Mouse (Mus musculus) urinary bladder, adult 18-20 months (tissue): ENCODE measurements around the gene Nkpd1.
"Not testable (repeated sequence)": the region's sequence is repeated elsewhere in the genome, so short reads cannot be mapped to it uniquely, and the experiment has no call there.

Source experiments
- DNase-seq, 2 experiments: peaks; one replicate each; pipeline ENCODE4 v3.0.0; 2022; ENCODE audit warnings: low spot score in 2 of 2, mixed read lengths in 2 of 2

Gene Nkpd1

DNA sequence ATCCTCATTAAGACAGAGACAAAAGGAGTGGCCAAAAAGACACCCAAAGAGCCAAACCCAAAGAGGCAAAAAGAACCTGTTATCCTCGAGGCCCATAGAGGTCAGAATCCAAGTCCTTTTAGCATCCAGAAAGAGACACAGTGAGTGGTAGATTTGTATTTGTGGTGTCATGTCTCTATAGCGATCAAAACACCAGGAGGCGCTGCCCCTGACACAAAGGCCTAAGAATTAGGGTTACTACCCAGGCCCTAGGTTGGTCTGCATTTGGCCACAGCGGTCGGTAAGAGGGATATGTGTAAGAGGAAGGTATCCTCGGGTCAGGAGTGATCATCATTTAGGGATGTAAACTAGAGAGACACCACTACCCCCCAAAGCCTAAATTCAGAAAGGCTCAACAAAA lies 11.3 kb upstream of the Nkpd1 start:
- no peak for DNase-seq

DNA sequence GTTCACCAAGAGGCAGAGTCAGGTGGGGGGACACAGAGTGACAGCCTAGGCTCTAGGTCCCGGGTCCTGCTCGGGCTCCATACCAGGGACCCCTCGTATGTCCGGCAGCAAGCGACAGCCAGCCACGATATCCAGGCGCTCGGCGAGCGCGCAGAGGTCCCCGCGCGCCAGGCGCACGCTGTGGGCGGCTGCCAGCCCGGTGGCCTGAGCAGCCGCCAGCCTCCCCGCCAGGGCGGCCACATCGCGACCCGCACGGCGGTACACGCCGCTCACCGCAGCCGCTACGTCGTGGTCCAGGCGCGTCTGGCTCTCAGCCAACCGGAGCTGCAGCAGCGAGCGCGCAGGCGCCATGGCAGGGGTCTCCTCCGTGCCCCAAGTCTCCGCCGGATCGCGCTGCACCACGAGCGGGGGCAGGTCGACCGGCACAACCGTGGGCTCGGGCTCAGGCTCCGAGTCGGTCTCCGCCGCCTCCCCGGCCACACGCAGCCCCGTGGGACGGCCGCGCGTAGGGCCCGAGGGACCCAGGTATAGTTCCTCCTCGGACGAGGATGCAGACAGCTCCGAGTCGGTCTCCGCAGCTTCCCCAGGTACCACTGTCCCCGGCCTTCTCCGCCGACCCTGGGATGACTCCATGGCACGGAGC lies 10.5 kb upstream of the Nkpd1 start:
- DNase-seq, result peak in 1 of 2 experiments; percentile 31

DNA sequence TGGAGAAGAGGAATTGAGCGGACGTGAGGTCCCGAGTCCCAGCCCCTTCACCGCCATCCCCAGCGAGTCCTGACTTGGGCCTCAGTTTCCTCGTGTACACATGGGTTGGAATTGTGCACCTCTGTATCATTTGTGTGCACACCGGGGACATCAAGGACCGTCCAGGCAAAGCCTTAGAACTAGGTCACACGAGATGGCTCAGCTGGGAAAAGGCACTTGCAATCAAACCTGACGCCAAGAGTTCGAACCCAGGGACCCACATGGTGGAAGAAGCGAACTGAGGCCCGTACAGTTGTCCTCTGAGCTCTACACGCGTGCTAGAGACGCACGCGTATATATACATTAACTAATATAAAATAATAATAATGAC lies 10.0 kb upstream of the Nkpd1 start:
- no peak for DNase-seq

DNA sequence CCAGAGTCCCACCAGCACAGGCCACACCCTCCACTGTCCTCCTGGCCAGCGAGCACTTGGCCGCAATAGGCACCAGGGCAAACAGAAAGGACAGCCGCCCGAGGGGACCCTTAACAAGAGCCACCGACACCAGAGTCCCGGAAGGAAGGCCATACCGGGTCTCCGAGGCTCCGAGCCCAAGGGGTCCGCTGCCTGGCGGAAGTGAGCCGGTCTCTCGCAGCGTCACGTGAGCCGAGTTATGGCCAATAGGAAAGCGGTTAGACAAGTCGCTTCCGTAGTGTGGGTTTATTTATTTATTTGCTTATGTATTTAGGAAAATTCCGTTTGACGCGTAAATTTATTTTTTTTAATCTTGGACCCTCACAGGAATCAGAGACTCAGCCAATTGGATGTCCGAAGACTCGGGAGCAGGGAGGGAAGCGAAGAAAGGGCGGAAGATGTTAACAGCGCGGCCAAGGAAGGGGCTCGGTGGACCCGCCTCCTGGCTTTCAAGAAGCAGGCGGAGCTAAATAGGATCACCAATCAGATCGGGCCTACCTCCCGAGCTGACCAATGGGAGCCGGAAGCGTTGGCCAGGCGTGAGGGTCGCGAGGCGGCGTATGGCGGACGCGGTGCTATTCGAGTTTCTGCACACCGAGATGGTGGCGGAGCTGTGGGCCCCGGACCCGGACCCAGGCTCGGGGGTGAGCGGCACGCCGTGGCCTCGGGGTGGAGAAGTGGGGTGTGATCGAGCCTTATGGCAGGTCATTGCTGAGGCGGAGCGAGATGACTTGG lies 9.3 kb upstream of the Nkpd1 start, which contains the start of the genes Bloc1s3 and Trappc6a:
Bloc1s3 (minus strand) TSS at position 218 of the 774 bp plus-strand sequence.
Trappc6a (plus strand) TSS at position 246 of the 774 bp plus-strand sequence.
- peak; percentile 87 to 89 for DNase-seq

DNA sequence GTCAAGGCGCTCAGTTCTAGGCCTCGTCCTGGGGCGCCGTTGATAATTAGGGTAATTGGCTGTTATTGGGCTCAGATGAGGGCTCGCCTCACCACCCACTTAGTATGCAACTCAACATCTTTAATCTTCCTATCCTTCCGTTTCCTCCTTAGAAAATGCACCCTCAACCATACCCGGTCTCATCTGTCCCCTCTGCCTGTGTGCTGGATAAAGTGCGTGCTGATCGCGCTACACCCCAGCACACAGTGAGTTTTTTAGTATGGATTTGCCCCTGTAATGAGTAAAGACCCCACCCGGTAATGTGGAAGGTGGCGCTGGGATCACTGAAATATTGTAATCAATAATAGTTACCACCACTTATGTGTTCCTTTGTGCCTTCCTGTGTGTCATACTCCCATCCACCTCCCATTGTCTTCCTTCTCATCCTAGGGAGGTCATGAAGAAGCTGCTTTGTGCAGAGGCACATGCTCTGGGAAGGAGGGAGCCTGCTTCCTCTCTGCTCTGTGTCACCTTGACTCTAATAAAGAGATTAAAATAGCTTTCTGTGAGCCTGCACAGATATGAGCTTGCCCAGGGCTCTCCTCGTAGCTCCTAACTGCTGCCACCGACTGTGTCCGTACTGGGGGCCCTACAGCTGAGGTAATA lies 8.6 kb upstream of the Nkpd1 start:
- no peak for DNase-seq

DNA sequence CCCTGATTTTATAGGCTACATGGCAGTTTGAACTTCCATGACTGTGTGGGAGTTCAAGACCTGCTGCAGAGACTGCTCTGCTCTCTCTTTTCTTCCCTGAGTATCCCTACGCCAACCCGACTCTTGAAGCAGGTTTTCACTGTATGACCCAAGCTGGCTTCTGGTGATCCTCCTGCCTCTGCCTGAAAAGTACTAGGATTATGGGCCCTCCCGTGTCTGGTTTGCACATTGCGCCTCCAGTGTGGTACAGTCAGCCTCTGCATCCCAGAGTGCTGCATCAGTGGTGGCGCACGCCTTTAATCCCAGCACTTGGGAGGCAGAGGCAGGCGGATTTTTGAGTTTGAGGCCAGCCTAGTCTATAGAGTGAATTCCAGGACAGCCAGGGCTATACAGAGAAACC lies 7.9 kb upstream of the Nkpd1 start:
- no peak for DNase-seq

DNA sequence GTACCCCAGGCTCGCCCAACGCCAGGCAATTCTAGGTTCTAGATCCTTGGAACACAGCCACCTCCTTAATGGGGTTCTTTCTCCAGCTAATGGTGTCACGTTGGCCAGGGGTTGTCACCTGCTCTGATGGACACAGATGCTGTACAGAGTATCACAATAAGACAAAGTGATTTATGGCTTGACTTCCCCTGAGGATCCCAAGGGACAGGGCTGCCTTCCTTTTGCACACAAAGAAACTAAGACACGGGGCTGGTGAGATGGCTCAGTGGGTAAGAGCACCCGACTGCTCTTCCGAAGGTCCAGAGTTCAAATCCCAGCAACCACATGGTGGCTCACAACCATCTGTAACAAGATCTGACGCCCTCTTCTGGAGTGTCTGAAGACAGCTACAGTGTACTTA lies 5.7 kb upstream of the Nkpd1 start:
- DNase-seq, result not testable (repeated sequence)

DNA sequence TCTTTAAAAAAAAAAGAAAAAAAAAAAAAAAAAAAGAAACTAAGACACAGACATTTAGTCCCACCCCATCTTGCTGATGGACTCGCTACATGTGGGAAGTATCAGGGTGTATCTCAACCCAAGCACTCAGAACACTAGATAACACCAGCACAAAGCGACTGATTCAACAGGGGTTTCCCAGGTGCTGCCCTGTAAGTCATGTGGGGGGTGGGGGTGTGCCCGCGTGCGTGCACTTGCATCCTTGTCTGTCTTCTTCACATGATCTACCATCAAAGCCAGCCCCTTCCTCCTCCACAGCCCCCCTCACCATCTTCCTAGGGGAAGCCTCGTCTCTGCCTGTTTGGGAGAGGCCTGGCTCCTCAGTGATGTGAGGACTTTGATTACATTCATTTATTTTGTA lies 5.3 kb upstream of the Nkpd1 start:
- DNase-seq, result no peak

DNA sequence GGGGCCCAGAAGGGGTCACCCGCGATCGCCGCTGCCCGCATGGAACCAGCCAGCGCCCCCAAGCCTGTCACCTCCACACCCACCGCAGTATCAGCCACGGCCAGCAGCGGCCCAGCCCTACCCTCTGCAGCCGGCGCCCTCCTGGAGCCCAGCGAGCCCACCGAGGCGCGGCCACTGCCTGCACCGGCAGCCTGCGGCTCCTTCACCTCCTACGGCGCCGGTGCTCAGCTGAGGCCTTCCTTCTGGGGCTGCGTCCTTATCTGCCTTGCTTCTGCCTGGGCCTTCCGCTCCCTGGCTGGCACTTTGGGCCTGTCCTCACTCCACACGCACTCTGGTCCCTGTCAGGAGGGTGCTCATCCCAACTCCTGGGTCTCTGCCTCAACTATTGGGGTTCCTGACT lies 2.4 kb downstream of the Nkpd1 start:
- DNase-seq, result no peak

DNA sequence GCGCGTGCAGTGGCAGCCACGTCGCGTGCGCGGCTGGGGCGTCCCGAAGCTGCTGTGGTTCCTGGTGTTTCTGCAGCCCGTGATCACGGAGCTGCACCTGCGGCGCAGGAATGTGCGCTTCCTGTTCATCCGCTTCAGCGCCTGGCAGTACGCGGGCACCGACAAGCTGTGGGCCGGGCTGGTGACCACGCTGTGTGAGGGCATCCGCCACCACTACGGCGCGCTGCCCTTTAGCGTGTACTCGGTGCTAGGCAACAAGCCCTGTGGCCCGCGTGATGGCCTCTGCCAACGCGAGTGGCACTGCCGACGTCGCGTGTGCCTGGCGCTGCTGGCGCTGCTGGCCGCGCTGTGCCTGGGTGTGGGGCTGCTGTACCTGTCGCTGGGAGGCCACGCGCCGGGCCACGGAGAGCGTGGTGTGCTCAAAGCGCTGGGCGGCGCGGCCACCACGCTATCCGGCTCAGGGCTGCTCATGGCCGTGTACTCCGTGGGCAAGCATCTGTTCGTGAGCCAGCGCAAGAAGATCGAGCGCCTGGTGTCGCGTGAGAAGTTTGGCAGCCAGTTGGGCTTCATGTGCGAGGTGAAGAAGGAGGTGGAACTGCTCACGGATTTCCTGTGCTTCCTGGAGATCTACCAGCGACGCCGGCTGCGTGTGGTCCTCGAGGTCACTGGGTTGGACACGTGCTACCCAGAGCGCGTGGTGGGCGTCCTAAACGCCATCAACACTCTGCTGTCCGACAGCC lies 5.5 kb downstream of the Nkpd1 start:
- DNase-seq, result peak in 1 of 2 experiments; percentile 36

DNA sequence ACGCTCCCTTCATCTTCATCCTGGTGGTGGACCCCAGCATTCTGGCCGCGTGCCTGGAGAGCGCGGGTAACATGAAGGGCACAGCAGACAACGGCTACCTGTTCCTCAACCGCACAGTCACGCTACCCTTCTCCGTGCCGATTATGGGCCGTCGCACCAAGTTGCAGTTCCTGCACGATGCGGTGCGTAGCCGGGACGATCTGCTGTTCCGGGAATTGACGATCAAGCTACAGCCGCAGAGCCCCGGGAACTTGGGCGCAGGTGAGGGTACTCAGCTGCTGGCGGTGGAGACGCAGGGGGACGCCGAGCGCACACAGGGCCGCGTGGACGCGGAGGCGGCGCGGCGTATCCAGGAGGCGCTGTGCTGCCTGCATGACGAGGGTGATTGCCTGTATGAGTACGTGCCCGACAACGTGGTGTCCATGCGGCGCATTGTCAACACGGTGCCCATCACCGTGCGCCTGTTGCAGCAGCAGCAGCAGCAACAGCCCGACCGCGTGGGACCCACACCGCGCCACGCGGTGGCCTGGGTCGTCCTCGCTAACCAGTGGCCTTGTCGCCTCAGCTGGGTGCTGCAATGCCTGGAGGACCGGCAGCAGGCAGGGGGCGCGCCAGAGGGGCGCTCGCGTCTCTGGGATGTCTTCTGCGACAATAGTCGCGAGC lies 6.2 kb downstream of the Nkpd1 start:
- peak in 1 of 2 experiments; percentile 63 for DNase-seq

DNA sequence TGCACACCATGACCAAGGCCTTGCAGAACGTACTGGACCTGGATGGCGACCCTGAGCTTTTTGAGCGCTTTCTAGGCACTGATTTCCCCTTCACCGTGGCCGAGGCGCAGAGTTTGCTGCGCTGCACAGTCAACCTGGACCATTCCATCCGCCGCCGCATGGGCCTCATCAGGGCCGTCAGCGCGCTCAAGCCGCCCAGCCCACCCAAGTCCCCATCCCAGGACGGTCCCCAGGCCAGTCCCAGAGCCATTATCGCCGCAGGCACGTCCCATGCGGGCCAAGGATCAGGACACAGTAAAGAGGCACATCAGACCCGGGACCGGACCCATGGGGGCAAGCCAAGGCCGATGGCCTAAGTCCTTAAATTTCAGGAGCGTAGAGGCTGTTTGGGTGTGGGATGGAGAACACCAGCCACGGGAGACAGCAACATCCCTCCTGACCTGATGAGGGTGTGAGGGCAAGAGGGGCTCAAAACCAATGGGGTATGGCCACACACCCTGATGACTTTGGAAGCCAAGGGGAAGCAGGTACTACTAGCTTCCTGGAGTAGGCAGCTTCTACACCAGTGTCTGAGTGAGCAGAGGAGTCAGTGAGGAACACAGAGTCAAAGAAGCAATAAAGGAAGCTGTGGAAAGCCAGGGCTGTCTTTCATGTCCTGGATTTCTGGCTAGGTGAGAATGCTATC lies 6.9 kb downstream of the Nkpd1 start:
- no peak for DNase-seq

DNA sequence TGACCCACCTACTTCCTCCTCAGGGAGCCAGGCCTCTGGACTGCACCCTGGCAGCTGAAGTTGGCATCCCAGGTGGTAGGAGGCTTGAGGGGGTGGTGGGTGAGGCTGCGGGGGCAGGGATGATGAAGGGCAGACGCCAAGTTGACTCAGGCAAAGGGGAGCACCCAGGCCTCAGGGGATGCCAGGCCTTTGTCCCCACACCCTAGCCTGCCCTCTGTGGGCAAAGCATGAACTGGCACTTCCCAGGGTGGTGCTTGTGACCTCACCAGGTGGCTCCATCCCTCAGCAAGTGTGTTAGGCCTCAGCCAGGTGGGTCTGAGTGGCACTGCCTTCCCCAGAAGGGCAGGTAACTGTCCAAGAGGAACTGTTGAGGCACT lies 7.5 kb downstream of the Nkpd1 start:
- DNase-seq, result no peak

DNA sequence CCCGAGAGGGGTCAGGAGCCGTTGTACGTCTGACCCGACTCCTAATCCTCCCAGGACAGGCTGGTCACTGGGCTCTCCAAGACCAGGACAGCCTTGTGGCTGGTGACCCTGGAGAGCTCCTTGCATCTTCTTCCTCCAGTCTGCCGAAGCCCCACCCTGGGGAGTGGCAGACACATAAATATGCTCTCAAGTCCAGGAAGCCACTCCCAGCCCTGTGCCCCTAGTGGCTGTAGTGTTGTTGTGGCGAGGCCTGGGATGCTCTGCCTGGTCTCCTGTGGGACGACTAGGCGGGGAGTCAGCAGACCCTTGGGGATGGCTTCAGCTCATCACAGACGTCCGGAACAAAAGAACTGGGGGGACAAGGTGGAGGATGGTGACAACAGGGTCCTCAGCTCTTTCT lies 13.4 kb downstream of the Nkpd1 start:
- no peak for DNase-seq

DNA sequence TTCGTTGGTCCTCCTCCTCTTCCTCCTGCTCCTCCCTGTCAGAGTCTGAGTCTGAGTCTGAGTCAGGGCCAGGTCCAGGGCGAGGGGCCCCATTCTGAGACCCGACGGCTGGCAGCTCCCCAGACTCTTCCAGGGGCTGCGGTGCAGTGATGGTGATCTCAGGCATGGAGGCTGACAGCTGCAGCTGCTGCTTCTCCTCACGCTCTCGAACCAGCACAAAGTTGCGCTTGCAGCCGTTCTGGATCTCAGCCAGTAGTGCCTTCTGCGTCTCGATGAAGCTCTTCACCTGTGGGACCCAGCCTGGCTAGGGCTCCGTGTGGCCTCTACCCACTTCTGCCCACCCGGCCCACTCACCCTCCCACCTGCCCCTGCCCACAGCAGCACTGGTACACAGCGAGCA lies 14.6 kb downstream of the Nkpd1 start:
- no peak for DNase-seq

DNA sequence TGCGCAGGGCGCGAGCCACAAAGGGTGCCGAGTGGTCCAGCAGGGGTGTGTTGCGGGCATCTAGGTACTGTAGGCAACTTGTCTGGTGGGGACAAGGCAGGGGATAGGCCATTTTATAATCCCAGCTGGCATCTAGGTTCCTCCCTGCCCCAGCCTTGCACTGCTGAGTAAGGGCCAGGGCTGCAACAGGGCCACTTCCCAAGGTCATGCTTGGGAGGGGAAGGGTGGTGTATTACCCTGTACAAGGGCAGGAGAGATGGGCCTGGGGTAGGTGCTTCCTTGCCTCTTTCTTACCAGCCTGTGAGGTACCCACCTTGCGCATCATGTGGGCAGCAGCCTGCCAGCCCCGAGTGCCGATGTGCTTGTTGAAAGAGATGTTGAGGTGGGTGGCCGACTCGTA lies 17.0 kb downstream of the Nkpd1 start:
- no peak for DNase-seq

DNA sequence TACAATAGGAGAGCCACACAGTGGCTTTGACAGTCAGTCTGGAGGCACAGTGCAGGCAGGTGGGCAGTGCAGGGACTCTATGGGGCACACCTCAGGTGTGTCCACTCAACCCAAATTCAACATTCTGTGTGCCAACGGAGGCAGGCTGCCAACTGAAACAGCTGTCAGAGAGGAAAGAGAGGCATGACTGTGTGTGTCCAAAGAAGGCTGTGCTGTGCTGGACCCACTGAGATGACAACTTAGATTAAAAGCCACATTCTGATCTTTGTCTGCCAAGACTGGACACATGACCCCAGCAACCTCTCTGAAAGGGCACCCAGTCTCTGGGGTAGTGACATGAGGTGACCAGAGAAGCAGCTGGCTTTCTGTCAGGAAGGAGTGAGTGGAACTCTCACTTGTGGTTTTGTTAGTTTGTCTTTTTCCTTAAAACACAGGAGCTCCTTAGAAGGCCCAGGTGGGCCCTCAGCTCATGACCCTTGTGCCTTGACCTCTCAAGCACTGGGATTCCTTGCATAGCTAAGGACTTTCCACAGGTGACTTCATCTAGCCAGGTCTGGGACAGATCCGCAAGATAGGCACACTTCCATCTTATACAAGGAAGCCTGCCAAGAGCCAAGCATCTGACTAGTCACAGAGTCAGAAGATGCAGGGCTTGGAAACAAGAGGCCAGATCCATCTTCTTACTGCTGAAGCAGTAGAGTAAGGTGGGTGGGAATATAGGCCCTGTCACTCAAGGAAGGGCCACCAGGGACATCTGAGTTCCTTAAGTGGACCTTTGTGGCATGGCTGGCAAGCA lies 23.3 kb downstream of the Nkpd1 start:
- DNase-seq, result no peak

DNA sequence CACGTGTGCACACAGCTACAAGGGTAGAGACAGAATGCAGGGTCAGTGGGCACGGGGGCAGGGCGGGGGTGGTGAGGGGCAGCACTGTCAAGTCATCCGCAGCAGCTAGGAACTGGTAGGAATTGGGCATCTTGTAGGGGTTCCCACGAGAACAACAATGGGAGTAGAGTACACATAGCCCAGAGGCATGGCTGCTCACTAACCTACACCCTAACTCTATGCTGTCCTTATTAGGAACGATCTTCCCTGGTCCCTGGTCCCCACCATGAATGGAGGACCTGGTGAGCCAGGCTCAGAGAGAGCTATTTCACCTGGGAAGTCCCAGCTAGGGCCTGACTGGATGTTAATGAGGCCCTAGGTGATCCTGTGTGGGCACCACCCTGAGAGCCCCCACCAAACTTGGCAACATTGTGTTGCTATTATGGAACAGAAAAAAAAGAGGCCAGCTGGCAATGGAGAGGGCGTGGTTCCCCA lies 24.1 kb downstream of the Nkpd1 start:
- DNase-seq, result no peak

DNA sequence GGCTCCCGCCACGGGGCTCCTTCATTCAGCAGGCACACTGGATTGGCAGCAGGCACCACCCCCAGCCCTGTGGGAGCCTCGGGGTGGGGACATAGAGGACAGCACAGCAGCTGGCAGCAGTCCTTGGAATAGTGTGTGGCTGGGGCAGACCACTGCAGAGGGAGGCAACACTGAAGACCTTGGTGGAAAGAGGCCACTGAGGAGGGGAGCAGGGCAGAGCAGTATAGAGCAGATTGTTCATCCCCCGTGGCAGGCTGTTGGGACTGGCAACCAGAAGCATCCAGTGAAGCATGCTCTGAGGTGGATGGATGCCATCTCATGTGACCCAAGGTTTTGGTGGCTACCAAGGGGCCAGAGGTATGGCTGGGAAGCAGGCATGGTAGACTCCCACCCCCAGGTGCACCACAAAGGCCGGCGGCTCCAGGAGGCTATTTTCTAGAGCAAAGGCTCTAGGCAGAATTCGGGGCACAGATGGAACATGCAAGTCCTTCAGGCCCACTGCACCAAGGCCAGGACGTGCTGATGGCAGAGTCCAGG lies 24.6 kb downstream of the Nkpd1 start:
- no peak for DNase-seq

DNA sequence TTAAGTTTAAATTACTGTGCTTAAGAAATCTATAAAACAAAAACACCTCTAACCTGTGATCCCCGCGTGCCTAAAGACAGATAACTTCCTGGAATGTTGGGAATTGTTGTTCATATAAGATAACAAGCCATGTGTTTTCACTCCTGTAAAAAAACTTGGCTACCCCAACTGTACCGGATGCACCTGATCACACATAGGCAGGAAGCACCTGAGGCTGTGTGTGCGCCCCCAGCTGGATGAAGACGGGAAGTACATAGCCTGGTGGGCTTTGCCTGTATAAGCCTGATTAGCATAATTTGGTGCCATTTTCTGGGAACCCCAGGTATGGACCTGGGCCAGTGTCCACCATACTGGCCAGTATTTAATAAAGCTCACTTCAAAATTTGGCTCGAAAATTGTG lies 25.9 kb downstream of the Nkpd1 start:
- DNase-seq, result no peak
